Mouse (Mus musculus): ENCODE data around the gene Ctcf. TPM values are rescaled to one million over a fixed set of nuclear protein-coding genes. Genes with fewer than 3 reads are reported as not detected.

The Ctcf gene
- total RNA-seq, 1 experiment: 65.5 TPM

DNA sequence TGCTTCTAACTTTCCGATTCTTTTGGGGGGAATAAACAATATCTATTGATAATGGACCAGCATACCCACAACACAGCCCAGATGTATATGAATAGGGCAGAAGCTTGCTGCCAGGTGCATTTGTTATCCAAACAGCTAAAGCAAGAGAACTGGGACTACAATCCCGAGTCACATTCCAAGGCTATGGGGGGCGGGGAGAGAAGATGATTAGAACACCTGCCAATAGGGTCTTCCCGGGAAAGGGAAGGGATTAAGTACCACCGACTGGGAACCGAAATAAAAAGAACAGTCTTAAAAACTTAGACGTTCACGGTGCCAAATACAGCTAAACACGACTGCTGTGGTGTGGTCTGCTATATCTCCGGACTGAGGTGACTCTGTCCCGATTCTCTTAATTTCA, 887 bp upstream of the Ctcf start:
- Histone ChIP-seq H3K4me1 (ENCODE audit: control insufficient read depth in 2 of 2, insufficient read depth in 2 of 2, low read length in 2 of 2, poor library complexity in 1 of 2) (peaks cover 4 to 6% of the 10 kb centered on the region in 2 experiments; a peak in 1 of 4 replicates), H3K4me3 (ENCODE audit: insufficient read depth in 1 of 2, low read depth in 1 of 2, low read length in 2 of 2, poor library complexity in 1 of 2, severe bottlenecking in 1 of 2) (peak overlapping the region; percentile 84 to 97), H3K36me3 (ENCODE audit: control insufficient read depth, insufficient read depth, low read length, poor library complexity, severe bottlenecking) (no peaks in the 10 kb centered on the region), H3K9me3 (ENCODE audit: control insufficient read depth, insufficient read depth, low read depth, low read length) (no peaks in the 10 kb centered on the region), H3K27ac (ENCODE audit: insufficient read depth, low read depth, low read length, poor library complexity, severe bottlenecking) (peak overlapping the region; percentile 80; the same call in 1 of the 2 replicates), H3K9ac (ENCODE audit: insufficient read depth, low read depth, low read length, poor library complexity, severe bottlenecking) (peak overlapping the region; percentile 89)
- peak; percentile 38 for DNase-seq (ENCODE audit: low read depth, low spot score)
- in situ Hi-C loops (cut with MboI; ENCODE audit: low sequenced_read_pairs in 2 of 2, unreplicated experiment in 2 of 2): no loop called here
- TF ChIP-seq HCFC1 (IDR thresholded peaks at IDR 0.05; ENCODE audit: borderline replicate concordance, insufficient read depth, low read length): no peak
- TF ChIP-seq MAFK (IDR thresholded peaks at IDR 0.05; ENCODE audit: insufficient read depth, low read depth, low read length): no peak
- TF ChIP-seq CHD2 (IDR thresholded peaks at IDR 0.05; ENCODE audit: low read depth, low read length): no peak
- TF ChIP-seq ZC3H11A (IDR thresholded peaks at IDR 0.05; ENCODE audit: borderline replicate concordance, low read depth, low read length): no peak
- no peak for TF ChIP-seq ZNF384 (IDR thresholded peaks at IDR 0.05; ENCODE audit: low read depth, low read length)

DNA sequence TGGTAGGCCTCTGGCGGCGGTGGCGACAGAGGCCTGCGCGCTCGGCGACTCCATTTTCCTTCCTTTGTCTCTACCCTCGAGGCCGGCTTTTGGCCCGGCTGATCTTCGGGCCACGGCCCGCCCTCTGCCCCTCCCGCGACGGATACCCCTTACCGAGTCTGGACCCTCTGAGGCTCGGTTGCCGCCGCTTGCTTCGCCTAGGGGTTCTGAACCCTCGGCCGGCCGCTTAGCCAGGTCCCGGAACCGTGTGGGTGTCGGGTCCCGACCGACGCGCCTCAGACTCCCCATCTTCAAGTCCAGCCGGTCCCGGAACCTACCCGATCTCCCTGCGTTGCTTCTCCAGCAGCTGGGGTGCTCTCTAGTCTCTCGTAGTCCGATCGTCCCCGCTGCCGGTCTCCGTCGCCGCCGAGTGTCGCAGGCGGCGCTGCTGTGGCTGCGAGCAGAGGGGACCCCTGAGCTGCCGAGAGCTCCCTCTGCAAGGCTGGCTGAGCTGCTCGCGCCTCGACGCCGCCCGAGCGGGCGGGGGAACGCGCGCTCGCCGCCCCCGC, 669 bp downstream of the Ctcf start, which contains the start of gene Agrp:
Gene Agrp, minus strand, starts transcription at position 431 of the 548 bp plus-strand sequence.
- peak within 1 kb of the TSS; percentile 97 to 100 for H3K4me3 ChIP-seq (ENCODE audit: insufficient read depth in 1 of 2, low read depth in 1 of 2, low read length in 2 of 2, poor library complexity in 1 of 2, severe bottlenecking in 1 of 2)
- peak within 1 kb of the TSS; percentile 98 for H3K27ac ChIP-seq (ENCODE audit: insufficient read depth, low read depth, low read length, poor library complexity, severe bottlenecking)
- DNase-seq (ENCODE audit: low read depth, low spot score): no peak
- peak within 1 kb of the TSS; percentile 99 for H3K9ac ChIP-seq (ENCODE audit: insufficient read depth, low read depth, low read length, poor library complexity, severe bottlenecking)
- in situ Hi-C loops (cut with MboI; ENCODE audit: low sequenced_read_pairs in 2 of 2, unreplicated experiment in 2 of 2): no loop called here
- no peaks in the 10 kb centered on the region for H3K9me3 ChIP-seq (ENCODE audit: control insufficient read depth, insufficient read depth, low read depth, low read length)
- H3K36me3 ChIP-seq (ENCODE audit: control insufficient read depth, insufficient read depth, low read length, poor library complexity, severe bottlenecking): no peaks in the 10 kb centered on the region
- H3K4me1 ChIP-seq (ENCODE audit: control insufficient read depth in 2 of 2, insufficient read depth in 2 of 2, low read length in 2 of 2, poor library complexity in 1 of 2): peaks cover 6 to 7% of the 10 kb centered on the region in 2 experiments; a peak in 2 of 4 replicates
- TF ChIP-seq HCFC1 (IDR thresholded peaks at IDR 0.05; ENCODE audit: borderline replicate concordance, insufficient read depth, low read length): no peak

DNA sequence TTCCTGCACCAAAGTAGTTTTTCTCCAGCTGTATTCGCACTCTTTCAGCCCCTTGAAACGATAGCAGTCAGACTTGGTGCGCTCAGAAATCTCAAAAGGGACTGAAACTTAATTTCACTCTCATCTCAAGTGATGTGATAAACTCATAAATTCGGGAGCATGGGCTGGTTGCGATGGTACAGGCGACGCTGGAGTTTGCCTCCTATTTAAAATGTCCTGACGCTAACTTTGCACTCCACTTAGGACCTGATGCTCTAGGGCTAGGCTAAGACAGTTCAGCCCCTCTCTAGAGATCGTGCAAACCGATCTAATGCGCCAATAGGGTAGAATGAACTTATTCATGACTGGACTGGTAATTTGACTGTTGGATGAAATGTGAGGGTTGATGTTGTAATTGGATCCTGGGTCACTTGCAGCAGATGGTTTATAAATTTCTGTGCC, 1.3 kb downstream of the Ctcf start:
- peak overlapping the region; percentile 98; the same call in 1 of the 2 replicates for H3K27ac ChIP-seq (ENCODE audit: insufficient read depth, low read depth, low read length, poor library complexity, severe bottlenecking)
- no peaks in the 10 kb centered on the region for H3K9me3 ChIP-seq (ENCODE audit: control insufficient read depth, insufficient read depth, low read depth, low read length)
- TF ChIP-seq HCFC1 (IDR thresholded peaks at IDR 0.05; ENCODE audit: borderline replicate concordance, insufficient read depth, low read length) (no peak), ZNF384 (IDR thresholded peaks at IDR 0.05; ENCODE audit: low read depth, low read length) (no peak), MAFK (IDR thresholded peaks at IDR 0.05; ENCODE audit: insufficient read depth, low read depth, low read length) (no peak), ZC3H11A (IDR thresholded peaks at IDR 0.05; ENCODE audit: borderline replicate concordance, low read depth, low read length) (no peak), CHD2 (IDR thresholded peaks at IDR 0.05; ENCODE audit: low read depth, low read length) (no peak)
- in situ Hi-C loops (cut with MboI; ENCODE audit: low sequenced_read_pairs in 2 of 2, unreplicated experiment in 2 of 2): no loop called here
- H3K9ac ChIP-seq (ENCODE audit: insufficient read depth, low read depth, low read length, poor library complexity, severe bottlenecking): peak overlapping the region; percentile 99
- H3K36me3 ChIP-seq (ENCODE audit: control insufficient read depth, insufficient read depth, low read length, poor library complexity, severe bottlenecking): no peaks in the 10 kb centered on the region
- peak overlapping the region; percentile 97 to 100 for H3K4me3 ChIP-seq (ENCODE audit: insufficient read depth in 1 of 2, low read depth in 1 of 2, low read length in 2 of 2, poor library complexity in 1 of 2, severe bottlenecking in 1 of 2)
- no peak for DNase-seq (ENCODE audit: low read depth, low spot score)
- H3K4me1 ChIP-seq (ENCODE audit: control insufficient read depth in 2 of 2, insufficient read depth in 2 of 2, low read length in 2 of 2, poor library complexity in 1 of 2): peaks cover 6 to 7% of the 10 kb centered on the region in 2 experiments; a peak in 2 of 4 replicates

DNA sequence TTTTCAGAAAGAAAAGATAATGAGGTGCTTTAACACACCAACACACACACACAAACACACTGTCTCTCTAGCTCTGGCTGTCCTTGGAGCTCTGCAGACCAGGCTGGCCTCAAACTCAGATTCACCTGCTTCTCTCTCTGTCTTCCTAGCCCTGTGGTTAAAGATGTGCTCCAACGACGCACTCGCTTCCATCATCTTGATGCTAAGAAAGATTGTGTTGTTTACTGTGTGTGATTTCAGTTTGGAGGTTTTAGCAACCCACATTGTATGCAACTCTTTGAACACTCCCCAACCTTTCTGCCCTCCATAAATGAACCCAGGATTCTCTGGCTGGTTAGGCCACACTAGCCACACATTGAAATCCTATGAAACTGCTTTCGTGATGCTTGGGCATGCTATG, 2.1 kb downstream of the Ctcf start:
- H3K27ac ChIP-seq (ENCODE audit: insufficient read depth, low read depth, low read length, poor library complexity, severe bottlenecking): no peak overlapping the region
- in situ Hi-C loops (cut with MboI; ENCODE audit: low sequenced_read_pairs in 2 of 2, unreplicated experiment in 2 of 2): no loop called here
- no peak for DNase-seq (ENCODE audit: low read depth, low spot score)
- no peaks in the 10 kb centered on the region for H3K36me3 ChIP-seq (ENCODE audit: control insufficient read depth, insufficient read depth, low read length, poor library complexity, severe bottlenecking)
- H3K4me1 ChIP-seq (ENCODE audit: control insufficient read depth in 2 of 2, insufficient read depth in 2 of 2, low read length in 2 of 2, poor library complexity in 1 of 2): peaks cover 6 to 7% of the 10 kb centered on the region in 2 experiments; a peak in 2 of 4 replicates
- H3K9me3 ChIP-seq (ENCODE audit: control insufficient read depth, insufficient read depth, low read depth, low read length): no peaks in the 10 kb centered on the region
- H3K9ac ChIP-seq (ENCODE audit: insufficient read depth, low read depth, low read length, poor library complexity, severe bottlenecking): peak overlapping the region; percentile 53; the same call in 1 of the 2 replicates
- H3K4me3 ChIP-seq (ENCODE audit: insufficient read depth in 1 of 2, low read depth in 1 of 2, low read length in 2 of 2, poor library complexity in 1 of 2, severe bottlenecking in 1 of 2): no peak overlapping the region
- TF ChIP-seq ZC3H11A (IDR thresholded peaks at IDR 0.05; ENCODE audit: borderline replicate concordance, low read depth, low read length) (no peak), CHD2 (IDR thresholded peaks at IDR 0.05; ENCODE audit: low read depth, low read length) (no peak), MAFK (IDR thresholded peaks at IDR 0.05; ENCODE audit: insufficient read depth, low read depth, low read length) (no peak), ZNF384 (IDR thresholded peaks at IDR 0.05; ENCODE audit: low read depth, low read length) (no peak)

DNA sequence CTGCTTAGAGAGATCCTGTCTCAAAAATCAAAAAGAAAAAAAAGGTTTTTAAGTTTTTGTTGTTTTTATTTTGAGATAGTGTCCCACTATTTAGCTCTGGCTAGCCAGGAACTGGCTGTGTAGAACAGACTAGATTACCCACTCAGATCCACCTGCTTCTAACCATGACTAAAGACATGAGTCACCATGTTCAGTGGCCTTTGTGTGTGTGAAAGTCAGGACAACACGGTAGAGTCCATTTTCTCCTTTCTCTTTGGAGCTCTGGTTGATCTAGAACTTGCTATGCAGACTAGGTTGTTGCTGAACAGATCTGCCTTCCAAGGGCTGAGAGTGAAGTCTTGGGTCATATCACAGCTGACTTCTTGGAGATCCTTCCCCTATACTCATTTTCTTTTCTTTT, 3.5 kb downstream of the Ctcf start:
- TF ChIP-seq ZC3H11A (IDR thresholded peaks at IDR 0.05; ENCODE audit: borderline replicate concordance, low read depth, low read length) (no peak), HCFC1 (IDR thresholded peaks at IDR 0.05; ENCODE audit: borderline replicate concordance, insufficient read depth, low read length) (no peak), ZNF384 (IDR thresholded peaks at IDR 0.05; ENCODE audit: low read depth, low read length) (no peak), CHD2 (IDR thresholded peaks at IDR 0.05; ENCODE audit: low read depth, low read length) (no peak), MAFK (IDR thresholded peaks at IDR 0.05; ENCODE audit: insufficient read depth, low read depth, low read length) (no peak)
- H3K9ac ChIP-seq (ENCODE audit: insufficient read depth, low read depth, low read length, poor library complexity, severe bottlenecking): no peak overlapping the region
- in situ Hi-C loops (cut with MboI; ENCODE audit: low sequenced_read_pairs in 2 of 2, unreplicated experiment in 2 of 2): no loop called here

More for the DNA sequence above, 3.5 kb downstream of the Ctcf start:
- no peaks in the 10 kb centered on the region for H3K9me3 ChIP-seq (ENCODE audit: control insufficient read depth, insufficient read depth, low read depth, low read length)
- no peak overlapping the region for H3K4me3 ChIP-seq (ENCODE audit: insufficient read depth in 1 of 2, low read depth in 1 of 2, low read length in 2 of 2, poor library complexity in 1 of 2, severe bottlenecking in 1 of 2)
- no peak for DNase-seq (ENCODE audit: low read depth, low spot score)
- H3K36me3 ChIP-seq (ENCODE audit: control insufficient read depth, insufficient read depth, low read length, poor library complexity, severe bottlenecking): peaks cover 3% of the 10 kb centered on the region
- peaks cover 6 to 7% of the 10 kb centered on the region in 2 experiments; a peak in 2 of 4 replicates for H3K4me1 ChIP-seq (ENCODE audit: control insufficient read depth in 2 of 2, insufficient read depth in 2 of 2, low read length in 2 of 2, poor library complexity in 1 of 2)
- no peak overlapping the region for H3K27ac ChIP-seq (ENCODE audit: insufficient read depth, low read depth, low read length, poor library complexity, severe bottlenecking)

Measured in ES-E14 (cell line).